Mouse (Mus musculus) neural tube, embryonic 12.5 days (tissue): ENCODE measurements around the gene Ccser1. TPM values are rescaled to one million over a fixed set of nuclear protein-coding genes. Genes with fewer than 3 reads are reported as not detected.

Experiments
- ATAC-seq: fragments of 200-750 bp; cut with Nextera tagmentation; 2 replicates; pipeline ENCODE4 v1.8.0; 2017; ENCODE audit warnings: low read depth, mild to moderate bottlenecking, moderate TSS enrichment, moderate library complexity; ENCODE audit not compliant: low FRiP score
- H3K27ac ChIP-seq: fragments of 300-500 bp; sonication (generic); 2 replicates; pipeline ENCODE4 v1.5.1; 2016
- H3K27me3 ChIP-seq: fragments of 300-500 bp; sonication (generic); replicated peaks from 2 replicates; pipeline ENCODE4 v1.6.1; 2016; ENCODE audit warnings: mild to moderate bottlenecking
- H3K36me3 ChIP-seq: fragments of 300-500 bp; sonication (generic); 2 replicates; pipeline ENCODE4 v1.6.1; 2016; ENCODE audit warnings: mild to moderate bottlenecking
- H3K4me1 ChIP-seq: fragments of 300-500 bp; sonication (generic); 2 replicates; pipeline ENCODE4 v1.6.1; 2016
- H3K4me2 ChIP-seq: fragments of 300-500 bp; sonication (generic); replicated peaks from 2 replicates; pipeline ENCODE4 v1.6.1; 2016; ENCODE audit warnings: mild to moderate bottlenecking
- H3K4me3 ChIP-seq: fragments of 300-500 bp; sonication (generic); 2 replicates; pipeline ENCODE4 v1.5.1; 2016
- H3K9ac ChIP-seq: fragments of 300-500 bp; sonication (generic); 2 replicates; pipeline ENCODE4 v1.6.1; 2016; ENCODE audit warnings: mild to moderate bottlenecking
- H3K9me3 ChIP-seq: fragments of 300-500 bp; sonication (generic); 2 replicates; pipeline ENCODE4 v1.6.1; 2016; ENCODE audit warnings: mild to moderate bottlenecking
- WGBS: fragments of 180-500 bp; shearing (Covaris S2); methylation state at CpG from one replicate; pipeline ENCODE4 v1.1.7; 2016; 5-methylcytosine and 5-hydroxymethylcytosine counted together
- polyA plus RNA-seq: library from polyadenylated mRNA; unstranded; fragments of >200 nt; fragmentation: Nextera tagmentation; extraction: Ambion mirVana; gene quantifications from 2 replicates; pipeline ENCODE4 v1.2.1, GENCODE M21; 2016

Ccser1 gene
- polyA plus RNA-seq = 19.4 and 20.6 TPM in 2 replicates

GRCm38 (mm10) chr6:61179949-61180755, at the start of gene Ccser1:
Ccser1 (plus strand) TSS chr6:61180324.
- Histone ChIP-seq H3K36me3 (no peaks in the 10 kb centered on the region), H3K4me1 (no peaks in the 10 kb centered on the region; the same call in 1 of the 2 replicates), H3K27ac (peak within 1 kb of the TSS; percentile 82), H3K9ac (peak within 1 kb of the TSS; percentile 83), H3K27me3 (0 out of 2 replicates have a peak, but pooled peaks cover 4% of the 10 kb centered on the region), H3K4me3 (peak within 1 kb of the TSS; percentile 83), H3K9me3 (no peaks in the 10 kb centered on the region), H3K4me2 (peak within 1 kb of the TSS; percentile 94)
- peak; percentile 92 for ATAC-seq
- WGBS = under 1% methylated on average over 105 of the region's 105 CpGs

GRCm38 (mm10) chr6:61136436-61136835, 43.7 kb upstream of the Ccser1 start:
- Histone ChIP-seq H3K4me2 (no peak overlapping the region), H3K9ac (no peak overlapping the region), H3K36me3 (no peaks in the 10 kb centered on the region), H3K27ac (no peak overlapping the region), H3K4me1 (no peaks in the 10 kb centered on the region), H3K9me3 (peaks cover 5% of the 10 kb centered on the region; the same call in 1 of the 2 replicates), H3K27me3 (no peaks in the 10 kb centered on the region), H3K4me3 (no peak overlapping the region)
- ATAC-seq = no peak
- WGBS = 92% methylated on average over 2 of the region's 2 CpGs

- ATAC-seq = no peak
- 87% methylated on average over 1 of the region's 1 CpGs for WGBS
These were observed 37.1 kb upstream of the Ccser1 start for GRCm38 (mm10) chr6:61143031-61143430.

GRCm38 (mm10) chr6:61152924-61153323, 27.2 kb upstream of the Ccser1 start:
- H3K27ac ChIP-seq = no peak overlapping the region
- no peaks in the 10 kb centered on the region for H3K4me1 ChIP-seq
- WGBS = 88% methylated on average over 3 of the region's 3 CpGs
- no peak for ATAC-seq
- H3K4me2 ChIP-seq = no peak overlapping the region
- H3K9me3 ChIP-seq = no peaks in the 10 kb centered on the region
- no peak overlapping the region for H3K4me3 ChIP-seq
- H3K36me3 ChIP-seq = no peaks in the 10 kb centered on the region
- H3K27me3 ChIP-seq = no peaks in the 10 kb centered on the region
- no peak overlapping the region for H3K9ac ChIP-seq

More at GRCm38 (mm10) chr6:61143031-61143430, 37.1 kb upstream of the Ccser1 start:
- Histone ChIP-seq H3K36me3 (no peaks in the 10 kb centered on the region), H3K27me3 (no peaks in the 10 kb centered on the region), H3K4me3 (no peak overlapping the region), H3K4me1 (no peaks in the 10 kb centered on the region), H3K4me2 (no peak overlapping the region), H3K9ac (no peak overlapping the region), H3K27ac (no peak overlapping the region), H3K9me3 (no peaks in the 10 kb centered on the region)

GRCm38 (mm10) chr6:61154654-61155053, 25.5 kb upstream of the Ccser1 start:
- Histone ChIP-seq H3K4me3 (no peak overlapping the region), H3K36me3 (no peaks in the 10 kb centered on the region), H3K27me3 (no peaks in the 10 kb centered on the region), H3K9me3 (no peaks in the 10 kb centered on the region), H3K9ac (no peak overlapping the region), H3K4me1 (no peaks in the 10 kb centered on the region), H3K4me2 (no peak overlapping the region), H3K27ac (no peak overlapping the region)
- no peak for ATAC-seq
- 55% methylated on average over 6 of the region's 6 CpGs for WGBS

- Histone ChIP-seq H3K27me3 (no peaks in the 10 kb centered on the region), H3K4me2 (no peak overlapping the region), H3K9me3 (no peaks in the 10 kb centered on the region), H3K36me3 (no peaks in the 10 kb centered on the region), H3K27ac (no peak overlapping the region), H3K9ac (no peak overlapping the region), H3K4me1 (no peaks in the 10 kb centered on the region), H3K4me3 (no peak overlapping the region)
- ATAC-seq = 0 out of 2 replicates have a peak, but pooled peaks have one; percentile 61
- WGBS = 54% methylated on average over 8 of the region's 8 CpGs
These were observed 25.0 kb upstream of the Ccser1 start for GRCm38 (mm10) chr6:61155059-61155629.

- Histone ChIP-seq H3K27me3 (no peaks in the 10 kb centered on the region), H3K27ac (no peak overlapping the region), H3K4me1 (no peaks in the 10 kb centered on the region), H3K9ac (no peak overlapping the region), H3K4me2 (no peak overlapping the region), H3K4me3 (no peak overlapping the region), H3K36me3 (no peaks in the 10 kb centered on the region), H3K9me3 (no peaks in the 10 kb centered on the region)
- no peak for ATAC-seq
These were observed 24.4 kb upstream of the Ccser1 start for GRCm38 (mm10) chr6:61155718-61156117.

- H3K4me1 ChIP-seq = no peaks in the 10 kb centered on the region
- ATAC-seq = no peak
These were observed 18.0 kb upstream of the Ccser1 start for GRCm38 (mm10) chr6:61162117-61162516.

GRCm38 (mm10) chr6:61166891-61167290, 13.2 kb upstream of the Ccser1 start:
- ATAC-seq = no peak
- no peaks in the 10 kb centered on the region for H3K27me3 ChIP-seq
- WGBS = 86% methylated on average over 1 of the region's 1 CpGs
- no peaks in the 10 kb centered on the region for H3K4me1 ChIP-seq
- no peak overlapping the region for H3K9ac ChIP-seq
- no peak overlapping the region for H3K4me3 ChIP-seq
- H3K4me2 ChIP-seq = no peak overlapping the region
- H3K9me3 ChIP-seq = no peaks in the 10 kb centered on the region
- no peaks in the 10 kb centered on the region for H3K36me3 ChIP-seq
- no peak overlapping the region for H3K27ac ChIP-seq

More at GRCm38 (mm10) chr6:61162117-61162516, 18.0 kb upstream of the Ccser1 start:
- H3K36me3 ChIP-seq = no peaks in the 10 kb centered on the region
- no peak overlapping the region for H3K4me3 ChIP-seq
- no peak overlapping the region for H3K4me2 ChIP-seq
- H3K9ac ChIP-seq = no peak overlapping the region
- no peaks in the 10 kb centered on the region for H3K27me3 ChIP-seq
- no peaks in the 10 kb centered on the region for H3K9me3 ChIP-seq
- no peak overlapping the region for H3K27ac ChIP-seq

GRCm38 (mm10) chr6:61176126-61176525, 4.0 kb upstream of the Ccser1 start:
- Histone ChIP-seq H3K36me3 (no peaks in the 10 kb centered on the region), H3K4me2 (no peak overlapping the region), H3K27me3 (0 out of 2 replicates have a peak, but pooled peaks cover 4% of the 10 kb centered on the region), H3K9ac (no peak overlapping the region), H3K4me1 (no peaks in the 10 kb centered on the region; the same call in 1 of the 2 replicates), H3K27ac (no peak overlapping the region), H3K4me3 (no peak overlapping the region), H3K9me3 (no peaks in the 10 kb centered on the region)
- ATAC-seq = no peak
- 63% methylated on average over 1 of the region's 1 CpGs for WGBS

- WGBS = 86% methylated on average over 7 of the region's 7 CpGs
- Histone ChIP-seq H3K4me1 (no peaks in the 10 kb centered on the region; the same call in 1 of the 2 replicates), H3K27ac (no peak overlapping the region), H3K4me2 (no peak overlapping the region), H3K4me3 (no peak overlapping the region), H3K36me3 (no peaks in the 10 kb centered on the region), H3K27me3 (0 out of 2 replicates have a peak, but pooled peaks cover 4% of the 10 kb centered on the region), H3K9ac (no peak overlapping the region), H3K9me3 (no peaks in the 10 kb centered on the region)
- ATAC-seq = no peak
These were observed 2.6 kb upstream of the Ccser1 start for GRCm38 (mm10) chr6:61177476-61177875.

GRCm38 (mm10) chr6:61179641-61179948, 529 bp upstream of the Ccser1 start:
- Histone ChIP-seq H3K36me3 (no peaks in the 10 kb centered on the region), H3K9ac (peak overlapping the region; percentile 83), H3K4me1 (no peaks in the 10 kb centered on the region; the same call in 1 of the 2 replicates), H3K27me3 (0 out of 2 replicates have a peak, but pooled peaks cover 4% of the 10 kb centered on the region), H3K9me3 (no peaks in the 10 kb centered on the region), H3K4me3 (peak overlapping the region; percentile 83), H3K27ac (peak overlapping the region; percentile 82; the same call in 1 of the 2 replicates), H3K4me2 (peak overlapping the region; percentile 94)
- ATAC-seq = peak; percentile 70
- 5% methylated on average over 5 of the region's 5 CpGs for WGBS
